Mouse (Mus musculus) lung, postnatal 0 days (tissue): ENCODE data around the gene Ppard. TPM values are rescaled to one million over a fixed set of nuclear protein-coding genes. Genes with fewer than 3 reads are reported as not detected.
"Not testable (repeated sequence)": the region's sequence is repeated elsewhere in the genome, so short reads cannot be mapped to it uniquely, and the experiment has no call there.

ENCODE experiments used
- ATAC-seq: fragments of 200-750 bp; cut with Nextera tagmentation; 2 replicates; pipeline ENCODE4 v1.8.0; 2017; ENCODE audit warnings: moderate library complexity
- DNase-seq: peaks from one replicate; pipeline ENCODE4 v3.0.0-alpha.2; 2016; ENCODE audit warnings: low spot score
- H3K27ac ChIP-seq: fragments of 300-500 bp; sonication (generic); 2 replicates; pipeline ENCODE4 v1.5.1; 2014; ENCODE audit warnings: antibody characterized with exemption, mild to moderate bottlenecking, low read length, mixed read lengths
- H3K27me3 ChIP-seq: fragments of 300-500 bp; sonication (generic); replicated peaks from 2 replicates; pipeline ENCODE4 v1.6.1; 2014; ENCODE audit warnings: low read length, mixed read lengths; ENCODE audit not compliant: insufficient read depth
- H3K36me3 ChIP-seq: fragments of 300-500 bp; sonication (generic); 2 replicates; pipeline ENCODE4 v1.6.1; 2014; ENCODE audit warnings: low read length, mixed read lengths; ENCODE audit not compliant: insufficient read depth
- H3K4me1 ChIP-seq: fragments of 300-500 bp; sonication (generic); 2 replicates; pipeline ENCODE4 v1.6.1; 2014; ENCODE audit warnings: antibody characterized with exemption, low read depth, low read length, mixed read lengths; ENCODE audit not compliant: insufficient read depth
- H3K4me2 ChIP-seq: fragments of 300-500 bp; sonication (generic); replicated peaks from 2 replicates; pipeline ENCODE4 v1.6.1; 2014; ENCODE audit warnings: low read depth, mild to moderate bottlenecking, low read length, moderate library complexity, mixed read lengths
- H3K4me3 ChIP-seq: fragments of 300-500 bp; sonication (generic); 2 replicates; pipeline ENCODE4 v1.5.1; 2014; ENCODE audit warnings: low read depth, low read length
- H3K9ac ChIP-seq: fragments of 300-500 bp; sonication (generic); replicated peaks from 2 replicates; pipeline ENCODE4 v1.6.1; 2014; ENCODE audit warnings: low read depth, mild to moderate bottlenecking
- H3K9me3 ChIP-seq: fragments of 300-500 bp; sonication (generic); 2 replicates; pipeline ENCODE4 v1.6.1; 2016; ENCODE audit warnings: low read length, mixed read lengths
- CTCF ChIP-seq: IDR thresholded peaks from 2 replicates; pipeline ENCODE4 v1.5.1; 2016; ENCODE audit warnings: antibody characterized with exemption, mild to moderate bottlenecking
- EP300 ChIP-seq: IDR thresholded peaks from 2 replicates; pipeline ENCODE4 v1.6.1; 2016; ENCODE audit warnings: antibody characterized with exemption, mild to moderate bottlenecking, control low read depth
- WGBS: fragments of 180-500 bp; shearing (Covaris S2); extraction: QIAGEN DNeasy Blood & Tissue Kit; methylation state at CpG from one replicate; pipeline ENCODE4 v1.1.7; 2014; 5-methylcytosine and 5-hydroxymethylcytosine counted together
- polyA plus RNA-seq: library from polyadenylated mRNA; unstranded; fragments of >200 nt; fragmentation: Nextera tagmentation; extraction: Ambion mirVana; gene quantifications from 2 replicates; pipeline ENCODE4 v1.2.1, GENCODE M21; 2015

Gene Ppard
- polyA plus RNA-seq, 1 experiment from 2014 or later = 2.4 TPM

GRCm38 (mm10) chr17:28328946-28329345, 96.4 kb downstream of the Ppard start:
- Histone ChIP-seq H3K27ac (peak overlapping the region; percentile 94), H3K9ac (peak overlapping the region; percentile 95), H3K4me3 (peak overlapping the region; percentile 67), H3K9me3 (no peaks in the 10 kb centered on the region), H3K36me3 (peaks cover 10% of the 10 kb centered on the region; the same call in 1 of the 2 replicates), H3K4me2 (peak overlapping the region; percentile 88), H3K4me1 (peaks cover 15% of the 10 kb centered on the region), H3K27me3 (no peaks in the 10 kb centered on the region)
- TF ChIP-seq EP300 (no peak), CTCF (no peak)
- DNase-seq (peak; percentile 61), ATAC-seq (peak; percentile 47)
- WGBS = 0% methylated on average over 25 of the region's 25 CpGs

GRCm38 (mm10) chr17:28329503-28330231, 97.2 kb downstream of the Ppard start:
- Histone ChIP-seq H3K27me3 (no peaks in the 10 kb centered on the region), H3K4me1 (peaks cover 15% of the 10 kb centered on the region), H3K36me3 (peaks cover 10% of the 10 kb centered on the region; the same call in 1 of the 2 replicates), H3K9ac (peak overlapping the region; percentile 95), H3K4me2 (peak overlapping the region; percentile 88), H3K4me3 (peak overlapping the region; percentile 67), H3K9me3 (no peaks in the 10 kb centered on the region), H3K27ac (peak overlapping the region; percentile 94)
- ATAC-seq (no peak), DNase-seq (peak; percentile 53)
- WGBS = 9% methylated on average over 4 of the region's 4 CpGs
- no peak for TF ChIP-seq EP300
- TF ChIP-seq CTCF = no peak

DNA sequence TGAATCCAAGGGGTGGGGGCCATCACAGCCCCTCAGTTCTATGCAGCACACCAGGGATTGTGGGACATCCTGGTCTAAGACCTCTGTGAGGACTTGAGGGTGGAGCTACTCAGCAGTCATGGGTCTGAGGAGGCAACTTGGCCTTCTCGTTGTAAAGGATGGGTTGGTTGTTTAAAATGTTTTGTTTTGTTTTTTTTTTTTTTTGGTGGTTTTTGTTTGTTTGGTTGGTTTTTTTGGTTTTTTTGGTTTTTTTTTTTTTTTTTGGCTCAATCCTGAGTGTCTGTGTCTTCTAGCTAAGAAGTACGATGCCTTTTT, 97.7 kb downstream of the Ppard start:
- no peak for TF ChIP-seq CTCF
- TF ChIP-seq EP300 = no peak
- no peak overlapping the region for H3K9ac ChIP-seq
- H3K4me2 ChIP-seq = peak overlapping the region; percentile 88
- peaks cover 10% of the 10 kb centered on the region; the same call in 1 of the 2 replicates for H3K36me3 ChIP-seq
- H3K27ac ChIP-seq = no peak overlapping the region
- H3K9me3 ChIP-seq = no peaks in the 10 kb centered on the region
- 30% methylated on average over 2 of the region's 2 CpGs for WGBS
- no peaks in the 10 kb centered on the region for H3K27me3 ChIP-seq
- peaks cover 15% of the 10 kb centered on the region for H3K4me1 ChIP-seq
- DNase-seq = no peak
- no peak for ATAC-seq
- H3K4me3 ChIP-seq = no peak overlapping the region

GRCm38 (mm10) chr17:28330590-28330989, 98.1 kb downstream of the Ppard start:
- H3K36me3 ChIP-seq, H3K27me3 ChIP-seq, DNase-seq, ATAC-seq, H3K9ac ChIP-seq, H3K27ac ChIP-seq, H3K4me3 ChIP-seq, H3K4me2 ChIP-seq, H3K9me3 ChIP-seq: not testable (repeated sequence)
- 45% methylated on average over 6 of the region's 8 CpGs for WGBS
- H3K4me1 ChIP-seq = peaks cover 15% of the 10 kb centered on the region

- no peak for TF ChIP-seq CTCF
- TF ChIP-seq EP300 = no peak
- H3K36me3 ChIP-seq = peaks cover 16% of the 10 kb centered on the region; the same call in 1 of the 2 replicates
- no peak overlapping the region for H3K4me3 ChIP-seq
- no peak overlapping the region for H3K9ac ChIP-seq
- 28% methylated on average over 6 of the region's 7 CpGs for WGBS
- no peaks in the 10 kb centered on the region for H3K9me3 ChIP-seq
- no peaks in the 10 kb centered on the region for H3K27me3 ChIP-seq
- DNase-seq (no peak), ATAC-seq (no peak)
- peak overlapping the region; percentile 9; the same call in 1 of the 2 replicates for H3K27ac ChIP-seq
- H3K4me1 ChIP-seq = peaks cover 15% of the 10 kb centered on the region
- no peak overlapping the region for H3K4me2 ChIP-seq
These were observed 99.0 kb downstream of the Ppard start for GRCm38 (mm10) chr17:28331241-28332112.

- Histone ChIP-seq H3K4me3 (no peak overlapping the region), H3K9me3 (no peaks in the 10 kb centered on the region), H3K27me3 (no peaks in the 10 kb centered on the region), H3K36me3 (peaks cover 18% of the 10 kb centered on the region; the same call in 1 of the 2 replicates), H3K4me2 (no peak overlapping the region), H3K27ac (no peak overlapping the region), H3K9ac (no peak overlapping the region), H3K4me1 (peaks cover 14% of the 10 kb centered on the region)
- no peak for TF ChIP-seq EP300
- peak; percentile 51 for TF ChIP-seq CTCF
- no peak for ATAC-seq
- DNase-seq = no peak
- 50% methylated on average over 13 of the region's 13 CpGs for WGBS
These were observed 99.8 kb downstream of the Ppard start for GRCm38 (mm10) chr17:28332113-28332914.
